Mouse (Mus musculus) spleen, adult 2 months (tissue): ENCODE measurements at regions not wholly inside any gene's neighbourhood (a gene's known extent, or its start where the extent isn't known, plus 50 kb on each side); places are given as distances from the start of the nearest gene placed in this dataset.

ENCODE experiments used
- CTCF ChIP-seq: fragments of 200-500 bp; IDR thresholded peaks from 2 replicates; pipeline ENCODE4 v1.5.1; 2011; ENCODE audit warnings: mild to moderate bottlenecking, inconsistent platforms; ENCODE audit not compliant: insufficient read depth, insufficient read length, insufficient replicate concordance; ENCODE audit errors: extremely low read depth
- POLR2A ChIP-seq: fragments of 200-500 bp; IDR thresholded peaks from 2 replicates; pipeline ENCODE4 v1.6.1; 2011; ENCODE audit warnings: low read depth, low read length, inconsistent platforms

- TF ChIP-seq CTCF (no peak), POLR2A (no peak)
These were observed 51.8 kb upstream of the Xpo1 start for GRCm38 (mm10) chr11:23204041-23204440.
